Mouse (Mus musculus) testis, adult 2 months (tissue): ENCODE data around the gene Prpsap1. TPM values are rescaled to one million over a fixed set of nuclear protein-coding genes. Genes with fewer than 3 reads are reported as not detected.

Source experiments
- H3K27ac ChIP-seq: fragments of 200-500 bp; 2 replicates; pipeline ENCODE4 v1.5.1; 2012; ENCODE audit warnings: low read depth, low read length; ENCODE audit not compliant: control insufficient read depth, insufficient read depth
- H3K27me3 ChIP-seq: fragments of 200-500 bp; 2 replicates; pipeline ENCODE4 v1.6.1; 2012; ENCODE audit warnings: mild to moderate bottlenecking, low read length, moderate library complexity; ENCODE audit not compliant: control insufficient read depth, insufficient read depth
- H3K36me3 ChIP-seq: fragments of 200-500 bp; 2 replicates; pipeline ENCODE4 v1.6.1; 2012; ENCODE audit warnings: mild to moderate bottlenecking, low read length; ENCODE audit not compliant: control insufficient read depth, insufficient read depth
- H3K4me1 ChIP-seq: fragments of 200-500 bp; 2 replicates; pipeline ENCODE4 v1.6.1; 2012; ENCODE audit warnings: low read length; ENCODE audit not compliant: control insufficient read depth, insufficient read depth
- H3K4me3 ChIP-seq: fragments of 200-500 bp; 2 replicates; pipeline ENCODE4 v1.5.1; 2012; ENCODE audit warnings: low read depth, mild to moderate bottlenecking, low read length, moderate library complexity, mixed read lengths; ENCODE audit not compliant: control insufficient read depth
- CTCF ChIP-seq: fragments of 200-500 bp; IDR thresholded peaks from 2 replicates; pipeline ENCODE4 v1.5.1; 2012; ENCODE audit warnings: low read depth, mild to moderate bottlenecking, inconsistent platforms, low read length, moderate library complexity; ENCODE audit not compliant: control insufficient read depth, insufficient read depth, insufficient replicate concordance
- POLR2A ChIP-seq: fragments of 200-500 bp; IDR thresholded peaks from 2 replicates; pipeline ENCODE4 v1.6.1; 2012; ENCODE audit warnings: low read depth, mild to moderate bottlenecking, inconsistent platforms, low read length, moderate library complexity; ENCODE audit not compliant: control insufficient read depth
- polyA plus RNA-seq: library from polyadenylated mRNA; depleted of rRNA; stranded (reverse); fragments of >200 nt; gene quantifications from 2 replicates; pipeline ENCODE4 v1.2.3, GENCODE M21; 2012

Prpsap1 gene
- polyA plus RNA-seq, 1 experiment = 59.0 TPM

DNA sequence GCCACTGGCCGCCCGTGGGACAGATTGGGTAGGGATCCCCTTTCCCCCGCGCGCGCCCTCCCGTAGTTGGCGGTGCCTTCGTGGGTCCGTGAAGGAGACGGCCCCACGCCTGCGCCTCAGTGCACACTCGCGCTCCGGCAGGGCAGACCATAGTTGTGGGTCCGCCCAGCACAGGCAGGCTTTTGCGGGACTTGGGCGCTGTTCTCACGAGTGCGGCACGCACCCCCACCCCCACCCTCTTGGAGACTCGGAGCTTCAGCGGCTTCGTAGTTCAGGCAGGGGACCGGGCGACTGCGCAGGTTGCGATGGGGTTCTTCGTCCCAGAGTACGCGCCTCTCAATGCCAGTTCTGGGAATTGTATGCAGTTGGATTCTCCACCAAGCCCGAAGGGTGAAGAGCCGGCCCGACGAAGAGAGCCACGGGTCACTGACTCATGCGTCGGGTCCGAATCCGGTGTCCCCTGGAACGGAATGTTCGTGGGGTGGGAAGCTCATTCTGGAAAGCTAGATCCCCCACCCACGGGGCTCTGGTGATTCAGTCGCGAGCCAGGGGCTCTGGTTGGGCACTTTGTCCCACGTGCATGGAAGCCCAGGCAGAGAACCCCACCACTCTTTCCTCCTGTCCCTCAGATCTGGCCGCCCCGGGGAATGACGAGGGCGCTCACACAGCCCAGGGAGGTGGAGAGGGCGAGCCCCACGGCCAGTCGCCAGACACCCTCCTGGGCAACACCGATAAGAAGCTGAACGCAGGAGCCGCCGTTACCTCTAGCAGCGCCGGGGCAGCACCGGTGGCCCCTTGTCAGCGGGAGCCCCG is 39.5 kb upstream of the Prpsap1 start:
- peak overlapping the region; percentile 67 for H3K4me3 ChIP-seq
- peak overlapping the region; percentile 12; the same call in 1 of the 2 replicates for H3K27ac ChIP-seq
- 0 out of 2 replicates have a peak, but pooled peaks cover 2% of the 10 kb centered on the region for H3K27me3 ChIP-seq
- TF ChIP-seq POLR2A (no peak), CTCF (no peak)
- H3K36me3 ChIP-seq = no peaks in the 10 kb centered on the region
- peaks cover 26% of the 10 kb centered on the region for H3K4me1 ChIP-seq

DNA sequence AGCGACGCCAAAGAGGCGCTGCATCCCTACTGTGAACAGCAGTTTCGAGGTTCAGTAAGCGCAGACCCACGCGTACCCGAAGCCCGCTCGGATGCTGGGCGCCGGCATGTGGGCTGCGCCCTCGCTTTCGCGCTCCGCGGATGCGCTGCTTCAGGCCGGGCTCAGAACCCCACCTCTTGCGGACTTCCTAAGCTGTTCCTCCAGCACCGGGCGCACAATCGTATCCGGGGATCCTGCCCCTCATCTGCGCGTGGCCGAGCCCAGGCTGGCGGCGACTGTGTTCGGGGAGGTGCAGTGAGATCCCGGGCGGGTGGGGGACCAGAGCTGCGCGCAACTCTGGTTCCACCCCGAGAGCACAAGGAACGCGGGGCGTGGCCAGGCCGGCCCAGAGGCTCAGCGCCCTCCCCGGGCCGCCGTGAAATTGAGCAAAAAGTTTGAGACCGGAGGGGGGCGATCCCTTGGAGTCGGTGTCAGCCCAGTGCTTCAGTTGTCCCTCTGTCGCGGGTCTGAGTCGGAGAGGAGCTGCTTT is 38.9 kb upstream of the Prpsap1 start:
- TF ChIP-seq CTCF = no peak
- 0 out of 2 replicates have a peak, but pooled peaks have one; percentile 29 for TF ChIP-seq POLR2A
- H3K4me1 ChIP-seq = peaks cover 26% of the 10 kb centered on the region
- H3K36me3 ChIP-seq = no peaks in the 10 kb centered on the region
- peak overlapping the region; percentile 12; the same call in 1 of the 2 replicates for H3K27ac ChIP-seq
- peak overlapping the region; percentile 67 for H3K4me3 ChIP-seq
- H3K27me3 ChIP-seq = 0 out of 2 replicates have a peak, but pooled peaks cover 2% of the 10 kb centered on the region

DNA sequence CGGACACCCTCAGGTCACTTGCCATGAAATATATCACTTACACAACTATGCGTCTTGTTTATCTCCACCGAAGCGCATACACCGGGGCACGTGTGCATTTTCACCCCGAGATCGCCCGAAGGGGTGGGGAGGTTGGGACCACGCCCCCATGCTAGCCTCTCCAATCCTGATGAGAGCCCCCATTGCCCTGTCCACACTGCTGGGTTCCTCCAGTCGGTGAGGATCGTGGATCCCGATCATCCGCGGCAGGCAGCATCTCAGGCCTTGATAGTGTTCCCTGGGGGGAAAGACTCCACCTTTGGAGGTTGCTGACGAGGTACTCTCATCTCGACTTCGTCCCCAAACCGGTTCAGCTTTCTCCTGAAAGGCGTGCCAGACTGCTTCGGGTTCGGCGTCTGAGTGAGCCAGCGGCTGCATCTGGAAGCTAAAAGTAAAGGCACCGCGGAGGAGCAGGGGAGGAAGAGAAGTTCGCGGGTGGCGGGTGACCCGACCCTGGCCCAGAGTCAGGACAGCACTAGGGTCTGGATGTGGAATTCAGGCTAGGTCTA is 38.3 kb upstream of the Prpsap1 start:
- no peak for TF ChIP-seq POLR2A
- no peak for TF ChIP-seq CTCF
- 0 out of 2 replicates have a peak, but pooled peaks cover 2% of the 10 kb centered on the region for H3K27me3 ChIP-seq

DNA sequence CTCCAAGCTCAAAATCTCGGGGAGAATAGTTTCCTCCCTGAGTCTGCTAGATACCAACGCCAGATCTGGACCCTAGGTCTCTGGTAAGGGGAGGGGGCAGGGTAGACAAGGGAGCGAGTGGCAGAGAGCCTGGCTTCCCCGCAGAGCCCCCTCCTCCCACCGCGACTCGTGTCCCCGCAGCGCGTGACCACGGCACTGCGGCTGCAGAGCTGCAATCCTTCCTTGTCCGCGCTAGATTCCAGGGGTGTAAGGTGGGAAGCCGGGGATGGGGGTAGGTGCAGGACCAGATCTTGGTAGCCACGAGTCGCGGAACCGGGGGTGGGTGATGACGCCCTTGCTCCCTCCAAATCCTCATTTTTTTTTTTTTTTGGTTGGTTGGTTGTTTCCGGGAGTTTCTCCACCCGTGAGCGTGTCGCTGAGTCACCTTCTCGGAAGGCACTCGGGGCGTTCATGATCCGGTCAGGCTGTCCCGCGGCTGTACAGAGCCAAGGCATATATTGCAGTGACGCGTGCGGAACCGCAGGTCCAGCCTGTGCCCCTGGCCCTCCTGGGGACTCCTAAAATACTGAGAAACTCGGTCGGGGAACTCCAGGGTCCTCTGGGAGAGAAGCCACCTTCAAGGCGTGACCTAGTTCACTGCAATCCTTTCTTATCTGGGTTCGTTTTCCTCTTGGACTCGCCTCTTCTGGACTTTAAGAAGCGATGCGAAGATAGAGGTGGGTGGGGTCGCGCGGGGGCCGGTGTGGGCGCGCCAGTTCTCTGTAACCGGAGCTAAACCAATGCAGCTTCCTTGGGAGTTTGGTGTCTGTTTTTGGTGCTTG is 37.6 kb upstream of the Prpsap1 start:
- H3K36me3 ChIP-seq = no peaks in the 10 kb centered on the region

More for the DNA sequence above, 38.3 kb upstream of the Prpsap1 start:
- H3K36me3 ChIP-seq = no peaks in the 10 kb centered on the region
- H3K4me3 ChIP-seq = peak overlapping the region; percentile 67
- no peak overlapping the region for H3K27ac ChIP-seq
- peaks cover 26% of the 10 kb centered on the region for H3K4me1 ChIP-seq

DNA sequence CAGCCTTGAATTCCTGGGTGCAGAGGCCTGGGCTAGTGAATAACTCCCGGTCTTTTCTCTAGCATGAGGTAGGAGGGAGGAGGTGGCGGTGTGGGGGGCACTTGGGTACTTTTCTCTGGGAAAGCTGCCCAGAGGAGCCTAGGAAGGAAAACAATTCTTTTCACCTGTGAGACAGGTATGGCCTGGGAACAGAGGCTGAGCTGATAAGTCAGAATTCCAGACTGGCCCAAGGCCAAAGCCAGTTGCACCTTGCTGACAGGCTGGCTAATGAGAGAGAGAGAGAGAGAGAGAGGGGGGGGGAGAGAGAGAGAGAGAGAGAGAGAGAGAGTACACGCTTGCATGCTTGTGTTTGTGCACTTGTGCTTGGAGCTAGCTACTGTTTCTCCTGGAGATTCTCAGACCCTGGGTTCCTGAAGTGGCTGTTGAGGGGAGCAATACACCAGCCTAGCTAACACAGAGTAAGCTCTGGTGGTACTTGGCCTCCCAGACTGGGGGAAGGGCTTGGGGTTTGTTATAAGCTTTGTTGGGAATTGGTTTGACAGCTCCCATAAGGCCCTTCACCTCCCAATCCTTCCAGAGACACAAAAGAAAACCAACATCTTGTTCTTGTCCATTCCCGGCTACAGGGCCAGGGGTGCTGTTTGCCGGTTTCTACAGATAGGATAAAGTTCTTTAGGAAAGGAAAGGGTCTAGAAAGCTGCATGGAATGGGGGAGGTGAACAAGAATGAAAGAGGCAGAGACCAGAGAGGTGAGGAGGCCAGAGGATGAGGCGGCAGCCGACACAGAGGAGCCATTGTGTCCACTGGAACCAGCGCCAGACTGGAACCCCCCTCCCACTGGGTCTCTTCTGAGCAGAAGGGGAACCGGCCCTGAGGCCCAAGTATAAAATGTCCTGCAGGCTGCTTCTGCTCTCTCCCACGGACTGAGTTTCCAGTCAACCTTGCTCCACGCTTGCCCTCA is 36.5 kb upstream of the Prpsap1 start, which contains the start of gene Sphk1:
Gene Sphk1, plus strand, starts transcription at position 739 of the 961 bp plus-strand sequence.
- H3K4me3 ChIP-seq = peak within 1 kb of the TSS; percentile 20; the same call in 1 of the 2 replicates
- H3K27me3 ChIP-seq = 0 out of 2 replicates have a peak, but pooled peaks cover 2% of the 10 kb centered on the region
- no peaks in the 10 kb centered on the region for H3K36me3 ChIP-seq
- H3K27ac ChIP-seq = no peak within 1 kb of the TSS
- TF ChIP-seq POLR2A = no peak
- no peak for TF ChIP-seq CTCF
- H3K4me1 ChIP-seq = peaks cover 26% of the 10 kb centered on the region

More for the DNA sequence above, 37.6 kb upstream of the Prpsap1 start:
- Histone ChIP-seq H3K27me3 (0 out of 2 replicates have a peak, but pooled peaks cover 2% of the 10 kb centered on the region), H3K4me3 (peak overlapping the region; percentile 20; the same call in 1 of the 2 replicates), H3K4me1 (peaks cover 26% of the 10 kb centered on the region), H3K27ac (no peak overlapping the region)
- no peak for TF ChIP-seq CTCF
- TF ChIP-seq POLR2A = no peak
